Mouse (Mus musculus) MEL (cell line): Measurements from ENCODE around the gene Rad18. TPM values are rescaled to one million over a fixed set of nuclear protein-coding genes. Genes with fewer than 3 reads are reported as not detected.

ENCODE experiments used
- DNase-seq: peaks from one replicate; pipeline ENCODE4 v3.0.0; 2011; ENCODE audit warnings: low read depth, low spot score
- H3K27ac ChIP-seq: 2 replicates; pipeline ENCODE4 v1.5.1; 2012; ENCODE audit warnings: low read depth, mild to moderate bottlenecking, control low read depth, low read length, moderate library complexity; ENCODE audit not compliant: control insufficient read depth
- H3K27me3 ChIP-seq, 2 experiments: fragments of 150-350 bp in 1 of 2; sonication (generic) in 1 of 2; 2 replicates each; pipeline ENCODE4 v1.6.1; 2012; ENCODE audit warnings: low read length in 2 of 2, mild to moderate bottlenecking in 2 of 2, improper control_type of control experiment in 1 of 2, moderate library complexity in 1 of 2; ENCODE audit not compliant: insufficient read depth in 2 of 2, control insufficient read depth in 1 of 2
- H3K36me3 ChIP-seq, 2 experiments: 2 replicates each; pipeline ENCODE4 v1.6.1; 2012 to 2014; ENCODE audit warnings: low read length in 2 of 2, improper control_type of control experiment in 1 of 2, inconsistent platforms in 1 of 2, mild to moderate bottlenecking in 1 of 2; ENCODE audit not compliant: insufficient read depth in 2 of 2, control insufficient read depth in 1 of 2
- H3K4me1 ChIP-seq, 2 experiments: fragments of 150-350 bp in 1 of 2; sonication (generic) in 1 of 2; 2 replicates each; pipeline ENCODE4 v1.6.1; 2012; ENCODE audit warnings: low read length in 2 of 2, improper control_type of control experiment in 1 of 2, mild to moderate bottlenecking in 1 of 2; ENCODE audit not compliant: insufficient read depth in 2 of 2, control insufficient read depth in 1 of 2
- H3K4me3 ChIP-seq, 2 experiments: fragments of 150-350 bp in 1 of 2; sonication (generic) in 1 of 2; 2 replicates each; pipeline ENCODE4 v1.5.1; 2012; ENCODE audit warnings: low read depth in 2 of 2, low read length in 2 of 2, mild to moderate bottlenecking in 2 of 2, moderate library complexity in 2 of 2, control low read depth in 1 of 2, improper control_type of control experiment in 1 of 2; ENCODE audit not compliant: control insufficient read depth in 1 of 2, insufficient read depth in 1 of 2
- H3K79me2 ChIP-seq: 2 replicates; pipeline ENCODE4 v1.6.1; 2012; ENCODE audit warnings: mild to moderate bottlenecking, low read length, moderate library complexity; ENCODE audit not compliant: control insufficient read depth, poor library complexity, insufficient read depth
- H3K9ac ChIP-seq: 2 replicates; pipeline ENCODE4 v1.6.1; 2012; ENCODE audit warnings: low read depth, mild to moderate bottlenecking, control low read depth, low read length, moderate library complexity; ENCODE audit not compliant: control insufficient read depth, poor library complexity, severe bottlenecking
- H3K9me3 ChIP-seq: fragments of 150-350 bp; sonication (generic); replicated peaks from 2 replicates; pipeline ENCODE4 v1.6.1; 2012; ENCODE audit warnings: mild to moderate bottlenecking, low read length, improper control_type of control experiment, moderate library complexity; ENCODE audit not compliant: insufficient read depth
- CHD1 ChIP-seq: IDR thresholded peaks from 2 replicates; pipeline ENCODE4 v1.6.1; 2012; ENCODE audit warnings: low read depth, mild to moderate bottlenecking, inconsistent platforms, low read length, improper control_type of control experiment
- CTCF ChIP-seq, 3 experiments: IDR thresholded peaks in 2 of 3; conservative IDR thresholded peaks in 1 of 3; 2 replicates each; pipeline ENCODE4 v1.5.1; 2011 to 2012; ENCODE audit warnings: low read length in 3 of 3, low read depth in 2 of 3, mild to moderate bottlenecking in 2 of 3, improper control_type of control experiment in 1 of 3, inconsistent platforms in 1 of 3, mixed read lengths in 1 of 3, moderate library complexity in 1 of 3; ENCODE audit not compliant: control insufficient read depth in 1 of 3, insufficient read depth in 1 of 3, poor library complexity in 1 of 3, severe bottlenecking in 1 of 3
- E2F4 ChIP-seq: IDR thresholded peaks from 2 replicates; pipeline ENCODE4 v1.6.1; 2011; ENCODE audit warnings: low read depth, low read length, improper control_type of control experiment, borderline replicate concordance
- EP300 ChIP-seq, 2 experiments: IDR thresholded peaks; 2 replicates each; pipeline ENCODE4 v1.6.1; 2011; ENCODE audit warnings: improper control_type of control experiment in 2 of 2, low read length in 2 of 2, low read depth in 1 of 2, mild to moderate bottlenecking in 1 of 2
- GABPA ChIP-seq: IDR thresholded peaks from 2 replicates; pipeline ENCODE4 v1.6.1; 2012; ENCODE audit warnings: low read depth, mild to moderate bottlenecking, inconsistent platforms, low read length, improper control_type of control experiment, moderate library complexity
- GATA1 ChIP-seq: IDR thresholded peaks from 2 replicates; pipeline ENCODE4 v1.6.1; 2011; ENCODE audit warnings: low read depth, low read length, improper control_type of control experiment
- HCFC1 ChIP-seq: IDR thresholded peaks from 2 replicates; pipeline ENCODE4 v1.6.1; 2012; ENCODE audit warnings: low read depth, mild to moderate bottlenecking, inconsistent platforms, low read length, improper control_type of control experiment, moderate library complexity
- JUND ChIP-seq: IDR thresholded peaks from 2 replicates; pipeline ENCODE4 v1.6.1; 2011; ENCODE audit warnings: low read depth, mild to moderate bottlenecking, improper control_type of control experiment, low read length
- MAFK ChIP-seq: IDR thresholded peaks from 2 replicates; pipeline ENCODE4 v1.6.1; 2011; ENCODE audit warnings: low read depth, mild to moderate bottlenecking, low read length, improper control_type of control experiment, borderline replicate concordance
- MAX ChIP-seq: IDR thresholded peaks from 2 replicates; pipeline ENCODE4 v1.6.1; 2011; ENCODE audit warnings: low read length, improper control_type of control experiment
- MEF2A ChIP-seq: IDR thresholded peaks from 2 replicates; pipeline ENCODE4 v1.6.1; 2014; ENCODE audit warnings: low read depth, mild to moderate bottlenecking, inconsistent platforms, low read length, improper control_type of control experiment; ENCODE audit not compliant: poor library complexity, insufficient replicate concordance, severe bottlenecking; ENCODE audit errors: extremely low read depth
- MXI1 ChIP-seq: IDR thresholded peaks from 2 replicates; pipeline ENCODE4 v1.6.1; 2011; ENCODE audit warnings: mild to moderate bottlenecking, low read depth, low read length, improper control_type of control experiment
- MYB ChIP-seq: IDR thresholded peaks from 2 replicates; pipeline ENCODE4 v1.6.1; 2011; ENCODE audit warnings: mild to moderate bottlenecking, low read depth, low read length, improper control_type of control experiment
- MYC ChIP-seq: IDR thresholded peaks from 2 replicates; pipeline ENCODE4 v1.6.1; 2011; ENCODE audit warnings: low read depth, mild to moderate bottlenecking, low read length, improper control_type of control experiment, moderate library complexity
- NRF1 ChIP-seq: IDR thresholded peaks from 2 replicates; pipeline ENCODE4 v1.6.1; 2014; ENCODE audit warnings: low read depth, mild to moderate bottlenecking, inconsistent platforms, low read length, improper control_type of control experiment, moderate library complexity; ENCODE audit not compliant: poor library complexity, insufficient read depth, severe bottlenecking
- POLR2A ChIP-seq, 2 experiments: IDR thresholded peaks; 2 replicates each; pipeline ENCODE4 v1.6.1; 2011 to 2012; ENCODE audit warnings: low read length in 2 of 2, mild to moderate bottlenecking in 2 of 2, control low read depth in 1 of 2, improper control_type of control experiment in 1 of 2, low read depth in 1 of 2, moderate library complexity in 1 of 2; ENCODE audit not compliant: control insufficient read depth in 1 of 2, insufficient read depth in 1 of 2, poor library complexity in 1 of 2
- POLR2AphosphoS2 ChIP-seq: IDR thresholded peaks from 2 replicates; pipeline ENCODE4 v1.6.1; 2011; ENCODE audit warnings: low read length, improper control_type of control experiment
- RCOR1 ChIP-seq: IDR thresholded peaks from 2 replicates; pipeline ENCODE4 v1.6.1; 2012; ENCODE audit warnings: low read depth, mild to moderate bottlenecking, inconsistent platforms, low read length, improper control_type of control experiment
- SMC3 ChIP-seq: IDR thresholded peaks from 2 replicates; pipeline ENCODE4 v1.6.1; 2011; ENCODE audit warnings: low read depth, low read length, improper control_type of control experiment
- TAL1 ChIP-seq: IDR thresholded peaks from 2 replicates; pipeline ENCODE4 v1.6.1; 2012; ENCODE audit warnings: mild to moderate bottlenecking, inconsistent platforms, low read length, moderate library complexity, mixed read lengths
- UBTF ChIP-seq: IDR thresholded peaks from 2 replicates; pipeline ENCODE4 v1.6.1; 2012; ENCODE audit warnings: low read depth, mild to moderate bottlenecking, inconsistent platforms, low read length, improper control_type of control experiment, moderate library complexity, borderline replicate concordance; ENCODE audit not compliant: insufficient read depth
- ZC3H11A ChIP-seq: IDR thresholded peaks from 2 replicates; pipeline ENCODE4 v1.6.1; 2012; ENCODE audit warnings: low read depth, mild to moderate bottlenecking, inconsistent platforms, low read length, improper control_type of control experiment
- ZKSCAN1 ChIP-seq: IDR thresholded peaks from 2 replicates; pipeline ENCODE4 v1.6.1; 2012; ENCODE audit warnings: low read depth, mild to moderate bottlenecking, inconsistent platforms, low read length, improper control_type of control experiment, moderate library complexity
- ZMIZ1 ChIP-seq: IDR thresholded peaks from 2 replicates; pipeline ENCODE4 v1.6.1; 2012; ENCODE audit warnings: low read depth, mild to moderate bottlenecking, inconsistent platforms, low read length, improper control_type of control experiment, moderate library complexity
- ZNF384 ChIP-seq: IDR thresholded peaks from 2 replicates; pipeline ENCODE4 v1.6.1; 2012; ENCODE audit warnings: low read depth, mild to moderate bottlenecking, inconsistent platforms, low read length, improper control_type of control experiment
- polyA plus RNA-seq, 2 experiments: library from polyadenylated mRNA; stranded (reverse) in 1 of 2; unstranded in 1 of 2; fragments of >175 nt in 1 of 2; fragments of >200 nt in 1 of 2; gene quantifications; 2 replicates each; pipeline versions ENCODE4 v1.2.1 to v1.2.4; 2012; ENCODE audit warnings: low replicate concordance in 2 of 2, low read depth in 1 of 2; ENCODE audit not compliant: insufficient read length in 2 of 2, insufficient read depth in 1 of 2, missing spikeins in 1 of 2
- total RNA-seq: library from RNA; depleted of rRNA; stranded (reverse); fragments of 300-350 nt; gene quantifications from 2 replicates; pipeline ENCODE4 v1.2.3, GENCODE M21; 2012

Rad18 gene
- total and polyA plus RNA-seq, 3 experiments = 17.3 to 23.2 TPM; not detected in 1

GRCm38 (mm10) chr6:112742297-112742696 is 45.8 kb upstream of the Rad18 start:
- TF ChIP-seq JUND (no peak), ZKSCAN1 (no peak), POLR2AphosphoS2 (no peak), MAFK (no peak), EP300 (IDR thresholded peaks at IDR 0.05; ENCODE audit: low read depth in 1 of 2, low read length in 2 of 2) (no peak), MYC (no peak), CHD1 (no peak), E2F4 (no peak), HCFC1 (no peak), MEF2A (no peak), ZMIZ1 (no peak), TAL1 (no peak), ZNF384 (no peak), RCOR1 (no peak), MAX (no peak), GABPA (no peak), CTCF (IDR thresholded peaks at IDR 0.05 in 2 of 3, conservative IDR thresholded peaks at IDR 0.05 in 1 of 3; ENCODE audit: control insufficient read depth in 1 of 3, insufficient read depth in 1 of 3, low read depth in 2 of 3, low read length in 3 of 3, poor library complexity in 1 of 3, severe bottlenecking in 1 of 3) (no peak)
- TF ChIP-seq, all 39 proteins: peak for 0

GRCm38 (mm10) chr6:112741766-112742165 is 45.3 kb upstream of the Rad18 start:
- H3K9me3 ChIP-seq = no peaks in the 10 kb centered on the region
- no peaks in the 10 kb centered on the region for H3K4me1 ChIP-seq
- TF ChIP-seq MXI1 (no peak), UBTF (no peak), ZNF384 (no peak), EP300 (IDR thresholded peaks at IDR 0.05; ENCODE audit: low read depth in 1 of 2, low read length in 2 of 2) (no peak), MAX (no peak), NRF1 (no peak), RCOR1 (no peak), GATA1 (no peak), POLR2A (IDR thresholded peaks at IDR 0.05; ENCODE audit: control insufficient read depth in 1 of 2, insufficient read depth in 1 of 2, low read depth in 1 of 2, low read length in 2 of 2, poor library complexity in 1 of 2) (no peak), MYB (no peak), CHD1 (no peak), SMC3 (no peak), ZC3H11A (no peak)
- no peaks in the 10 kb centered on the region for H3K27me3 ChIP-seq
- no peak overlapping the region for H3K27ac ChIP-seq
- no peak for DNase-seq
- H3K9ac ChIP-seq = no peak overlapping the region
- no peaks in the 10 kb centered on the region for H3K36me3 ChIP-seq
- H3K79me2 ChIP-seq = no peaks in the 10 kb centered on the region
- H3K4me3 ChIP-seq = no peak overlapping the region

More at GRCm38 (mm10) chr6:112742297-112742696, 45.8 kb upstream of the Rad18 start:
- H3K36me3 ChIP-seq = no peaks in the 10 kb centered on the region
- no peaks in the 10 kb centered on the region for H3K79me2 ChIP-seq
- no peak overlapping the region for H3K27ac ChIP-seq
- DNase-seq = no peak
- H3K27me3 ChIP-seq = no peaks in the 10 kb centered on the region
- H3K4me1 ChIP-seq = no peaks in the 10 kb centered on the region
- H3K4me3 ChIP-seq = no peak overlapping the region
- H3K9ac ChIP-seq = no peak overlapping the region
- H3K9me3 ChIP-seq = no peaks in the 10 kb centered on the region
